Mouse (Mus musculus) hindbrain, embryonic 16.5 days (tissue): ENCODE data around the gene Sstr3. TPM values are rescaled to one million over a fixed set of nuclear protein-coding genes. Genes with fewer than 3 reads are reported as not detected.

Experiments
- ATAC-seq: fragments of 200-750 bp; cut with Nextera tagmentation; 2 replicates; pipeline ENCODE4 v1.8.0; 2017; ENCODE audit warnings: moderate TSS enrichment, moderate library complexity
- H3K27ac ChIP-seq: fragments of 300-500 bp; sonication (generic); 2 replicates; pipeline ENCODE4 v1.5.1; 2014; ENCODE audit warnings: low read depth, mild to moderate bottlenecking, control low read depth, low read length, moderate library complexity
- H3K27me3 ChIP-seq: fragments of 300-500 bp; sonication (generic); replicated peaks from 2 replicates; pipeline ENCODE4 v1.6.1; 2014; ENCODE audit warnings: low read length; ENCODE audit not compliant: control insufficient read depth, insufficient read depth
- H3K36me3 ChIP-seq: fragments of 300-500 bp; sonication (generic); 2 replicates; pipeline ENCODE4 v1.6.1; 2014; ENCODE audit warnings: mild to moderate bottlenecking, low read length, moderate library complexity, mixed read lengths; ENCODE audit not compliant: control insufficient read depth, insufficient read depth
- H3K4me1 ChIP-seq: fragments of 300-500 bp; sonication (generic); 2 replicates; pipeline ENCODE4 v1.6.1; 2014; ENCODE audit warnings: low read depth, low read length; ENCODE audit not compliant: control insufficient read depth, insufficient read depth
- H3K4me2 ChIP-seq: fragments of 300-500 bp; sonication (generic); 2 replicates; pipeline ENCODE4 v1.6.1; 2014; ENCODE audit warnings: mild to moderate bottlenecking, low read length, control low read depth, moderate library complexity
- H3K4me3 ChIP-seq: fragments of 300-500 bp; sonication (generic); 2 replicates; pipeline ENCODE4 v1.5.1; 2014; ENCODE audit warnings: mild to moderate bottlenecking, low read length, control low read depth, moderate library complexity
- H3K9ac ChIP-seq: fragments of 300-500 bp; sonication (generic); 2 replicates; pipeline ENCODE4 v1.6.1; 2014; ENCODE audit warnings: low read depth, mild to moderate bottlenecking, control low read depth, low read length, moderate library complexity
- H3K9me3 ChIP-seq: fragments of 300-500 bp; sonication (generic); 2 replicates; pipeline ENCODE4 v1.6.1; 2014; ENCODE audit warnings: mild to moderate bottlenecking, low read length, moderate library complexity; ENCODE audit not compliant: control insufficient read depth
- WGBS: fragments of 180-500 bp; shearing (Covaris S2); extraction: QIAGEN DNeasy Blood & Tissue Kit; methylation state at CpG from one replicate; pipeline ENCODE4 v1.1.7; 2014; 5-methylcytosine and 5-hydroxymethylcytosine counted together
- polyA plus RNA-seq: library from polyadenylated mRNA; unstranded; fragments of >200 nt; fragmentation: Nextera tagmentation; extraction: Ambion mirVana; gene quantifications from 2 replicates; pipeline ENCODE4 v1.2.1, GENCODE M21; 2015

Sstr3 gene
- polyA plus RNA-seq, 1 experiment from 2014 or later = 1.1 TPM

GRCm38 (mm10) chr15:78502437-78503132 lies 41.9 kb downstream of the Sstr3 start:
- H3K9me3 ChIP-seq = peaks cover 3% of the 10 kb centered on the region
- no peak overlapping the region for H3K27ac ChIP-seq
- H3K27me3 ChIP-seq = no peaks in the 10 kb centered on the region
- ATAC-seq = no peak
- H3K4me1 ChIP-seq = no peaks in the 10 kb centered on the region
- WGBS = 84% methylated on average over 18 of the region's 18 CpGs
- H3K4me3 ChIP-seq = no peak overlapping the region
- no peaks in the 10 kb centered on the region for H3K36me3 ChIP-seq
- no peak overlapping the region for H3K9ac ChIP-seq
- H3K4me2 ChIP-seq = no peak overlapping the region

- 86% methylated on average over 8 of the region's 11 CpGs for WGBS
- H3K36me3 ChIP-seq = no peaks in the 10 kb centered on the region
- H3K9ac ChIP-seq = no peak within 1 kb of the TSS
- H3K9me3 ChIP-seq = no peaks in the 10 kb centered on the region
- no peak within 1 kb of the TSS for H3K4me2 ChIP-seq
- no peak for ATAC-seq
- H3K27me3 ChIP-seq = no peaks in the 10 kb centered on the region
- H3K4me3 ChIP-seq = no peak within 1 kb of the TSS
- H3K27ac ChIP-seq = no peak within 1 kb of the TSS
- H3K4me1 ChIP-seq = no peaks in the 10 kb centered on the region
These were observed 49.5 kb downstream of the Sstr3 start, which contains the start of gene Il2rb for GRCm38 (mm10) chr15:78494968-78495406. Gene Il2rb (minus strand): TSS chr15:78495271.

GRCm38 (mm10) chr15:78493401-78494010 lies 51.0 kb downstream of the Sstr3 start:
- no peak for ATAC-seq

GRCm38 (mm10) chr15:78491301-78491700 lies 53.2 kb downstream of the Sstr3 start:
- ATAC-seq = no peak
- no peak overlapping the region for H3K4me2 ChIP-seq
- WGBS = 84% methylated on average over 3 of the region's 3 CpGs
- no peaks in the 10 kb centered on the region for H3K27me3 ChIP-seq
- no peaks in the 10 kb centered on the region for H3K9me3 ChIP-seq
- no peaks in the 10 kb centered on the region for H3K36me3 ChIP-seq
- no peaks in the 10 kb centered on the region for H3K4me1 ChIP-seq
- H3K9ac ChIP-seq = no peak overlapping the region
- H3K27ac ChIP-seq = no peak overlapping the region
- H3K4me3 ChIP-seq = no peak overlapping the region

More at GRCm38 (mm10) chr15:78493401-78494010, 51.0 kb downstream of the Sstr3 start:
- H3K27me3 ChIP-seq = no peaks in the 10 kb centered on the region
- H3K4me2 ChIP-seq = no peak overlapping the region
- no peak overlapping the region for H3K4me3 ChIP-seq
- H3K9me3 ChIP-seq = no peaks in the 10 kb centered on the region
- no peak overlapping the region for H3K27ac ChIP-seq
- no peaks in the 10 kb centered on the region for H3K36me3 ChIP-seq
- WGBS = 71% methylated on average over 10 of the region's 10 CpGs
- no peak overlapping the region for H3K9ac ChIP-seq
- H3K4me1 ChIP-seq = no peaks in the 10 kb centered on the region

GRCm38 (mm10) chr15:78489906-78490305 lies 54.6 kb downstream of the Sstr3 start:
- H3K27ac ChIP-seq = no peak overlapping the region
- H3K36me3 ChIP-seq = no peaks in the 10 kb centered on the region
- no peak overlapping the region for H3K4me3 ChIP-seq
- no peaks in the 10 kb centered on the region for H3K4me1 ChIP-seq
- H3K27me3 ChIP-seq = no peaks in the 10 kb centered on the region
- no peak for ATAC-seq
- no peaks in the 10 kb centered on the region for H3K9me3 ChIP-seq
- H3K4me2 ChIP-seq = no peak overlapping the region
- 84% methylated on average over 8 of the region's 8 CpGs for WGBS
- H3K9ac ChIP-seq = no peak overlapping the region

- no peak for ATAC-seq
- Histone ChIP-seq H3K27ac (no peak overlapping the region), H3K9me3 (no peaks in the 10 kb centered on the region), H3K27me3 (no peaks in the 10 kb centered on the region), H3K4me3 (no peak overlapping the region), H3K36me3 (no peaks in the 10 kb centered on the region), H3K9ac (no peak overlapping the region), H3K4me2 (no peak overlapping the region), H3K4me1 (no peaks in the 10 kb centered on the region)
- WGBS = 79% methylated on average over 3 of the region's 3 CpGs
These were observed 55.2 kb downstream of the Sstr3 start for GRCm38 (mm10) chr15:78489248-78489647.

GRCm38 (mm10) chr15:78487066-78487465 lies 57.4 kb downstream of the Sstr3 start:
- Histone ChIP-seq H3K4me3 (no peak overlapping the region), H3K36me3 (no peaks in the 10 kb centered on the region), H3K9me3 (no peaks in the 10 kb centered on the region), H3K27me3 (no peaks in the 10 kb centered on the region), H3K9ac (no peak overlapping the region), H3K4me1 (no peaks in the 10 kb centered on the region), H3K27ac (no peak overlapping the region), H3K4me2 (no peak overlapping the region)
- 62% methylated on average over 4 of the region's 4 CpGs for WGBS
- no peak for ATAC-seq

Other genes starting within 250 kb of the Sstr3 start
- 0.06 and 0.16 TPM in 2 replicates for gene Csf2rb2, start 239.0 kb downstream of the Sstr3 start, polyA plus RNA-seq
- gene Csf2rb, start 218.9 kb downstream of the Sstr3 start, polyA plus RNA-seq = 0.44 and 0.49 TPM in 2 replicates
- gene Tex33, start 148.8 kb downstream of the Sstr3 start, polyA plus RNA-seq = 0.17 TPM in 1 of 2 replicates, not detected in the other
- gene Tst, start 138.8 kb downstream of the Sstr3 start, polyA plus RNA-seq = 30.3 and 43.5 TPM in 2 replicates
- 5.1 and 5.2 TPM in 2 replicates for gene Mpst, start 138.3 kb downstream of the Sstr3 start, polyA plus RNA-seq
- 161 and 172 TPM in 2 replicates for gene Kctd17, start 116.1 kb downstream of the Sstr3 start, polyA plus RNA-seq
- gene Tmprss6, start 76.1 kb downstream of the Sstr3 start, polyA plus RNA-seq = 0.29 and 0.51 TPM in 2 replicates
- 0.26 and 0.37 TPM in 2 replicates for gene Il2rb, start 49.4 kb downstream of the Sstr3 start, polyA plus RNA-seq
- 9.9 and 11.6 TPM in 2 replicates for gene C1qtnf6, start 13.3 kb downstream of the Sstr3 start, polyA plus RNA-seq
- gene Rac2, start 28.1 kb upstream of the Sstr3 start, polyA plus RNA-seq = 4.0 and 5.7 TPM in 2 replicates
- gene Cyth4, start 52.4 kb upstream of the Sstr3 start, polyA plus RNA-seq = 6.2 and 6.4 TPM in 2 replicates
- 11.6 and 13.3 TPM in 2 replicates for gene Elfn2, start 174.1 kb upstream of the Sstr3 start, polyA plus RNA-seq
- gene Mfng, start 228.8 kb upstream of the Sstr3 start, polyA plus RNA-seq = 19.7 and 20.1 TPM in 2 replicates